Mouse (Mus musculus) embryonic facial prominence, embryonic 15.5 days (tissue): Measurements from ENCODE around the gene Fads2. TPM values are rescaled to one million over a fixed set of nuclear protein-coding genes. Genes with fewer than 3 reads are reported as not detected.

Experiments used
- ATAC-seq: fragments of 200-750 bp; cut with Nextera tagmentation; 2 replicates; pipeline ENCODE4 v1.8.0; 2017; ENCODE audit warnings: low read depth, moderate TSS enrichment; ENCODE audit not compliant: insufficient number of reproducible peaks, low FRiP score, low TSS enrichment
- H3K27ac ChIP-seq: fragments of 300-500 bp; sonication (generic); replicated peaks from 2 replicates; pipeline ENCODE4 v1.5.1; 2015; ENCODE audit warnings: mild to moderate bottlenecking, inconsistent platforms
- H3K27me3 ChIP-seq: fragments of 300-500 bp; sonication (generic); 2 replicates; pipeline ENCODE4 v1.6.1; 2015; ENCODE audit warnings: inconsistent platforms
- H3K36me3 ChIP-seq: fragments of 300-500 bp; sonication (generic); 2 replicates; pipeline ENCODE4 v1.6.1; 2015; ENCODE audit warnings: mild to moderate bottlenecking, inconsistent platforms
- H3K4me1 ChIP-seq: fragments of 300-500 bp; sonication (generic); 2 replicates; pipeline ENCODE4 v1.6.1; 2015; ENCODE audit warnings: inconsistent platforms
- H3K4me2 ChIP-seq: fragments of 300-500 bp; sonication (generic); replicated peaks from 2 replicates; pipeline ENCODE4 v1.6.1; 2015; ENCODE audit warnings: mild to moderate bottlenecking, inconsistent platforms
- H3K4me3 ChIP-seq: fragments of 300-500 bp; sonication (generic); replicated peaks from 2 replicates; pipeline ENCODE4 v1.5.1; 2015; ENCODE audit warnings: mild to moderate bottlenecking, inconsistent platforms
- H3K9ac ChIP-seq: fragments of 300-500 bp; sonication (generic); 2 replicates; pipeline ENCODE4 v1.6.1; 2015; ENCODE audit warnings: inconsistent platforms
- H3K9me3 ChIP-seq: fragments of 300-500 bp; sonication (generic); replicated peaks from 2 replicates; pipeline ENCODE4 v1.6.1; 2016; ENCODE audit warnings: inconsistent platforms
- WGBS: fragments of 180-500 bp; shearing (Covaris S2); methylation state at CpG from one replicate; pipeline ENCODE4 v1.1.7; 2015; 5-methylcytosine and 5-hydroxymethylcytosine counted together
- polyA plus RNA-seq: library from polyadenylated mRNA; unstranded; fragments of >200 nt; fragmentation: Nextera tagmentation; extraction: Ambion mirVana; gene quantifications from 2 replicates; pipeline ENCODE4 v1.2.1, GENCODE M21; 2015

Gene Fads2
- polyA plus RNA-seq, 1 experiment from 2014 or later = 61.3 TPM

GRCm38 (mm10) chr19:10038364-10038763 lies 63.2 kb downstream of the Fads2 start:
- H3K27ac ChIP-seq = peak overlapping the region; percentile 66
- no peak overlapping the region for H3K9ac ChIP-seq
- 81% methylated on average over 3 of the region's 3 CpGs for WGBS
- H3K36me3 ChIP-seq = 0 out of 2 replicates have a peak, but pooled peaks cover 8% of the 10 kb centered on the region
- no peak overlapping the region for H3K4me2 ChIP-seq
- no peaks in the 10 kb centered on the region for H3K27me3 ChIP-seq
- H3K4me1 ChIP-seq = peaks cover 44% of the 10 kb centered on the region
- ATAC-seq = no peak
- H3K9me3 ChIP-seq = no peaks in the 10 kb centered on the region
- no peak overlapping the region for H3K4me3 ChIP-seq

- 70% methylated on average over 2 of the region's 2 CpGs for WGBS
- Histone ChIP-seq H3K9ac (no peak overlapping the region), H3K4me2 (no peak overlapping the region), H3K4me1 (peaks cover 40% of the 10 kb centered on the region), H3K27me3 (no peaks in the 10 kb centered on the region), H3K4me3 (no peak overlapping the region), H3K36me3 (0 out of 2 replicates have a peak, but pooled peaks cover 8% of the 10 kb centered on the region), H3K9me3 (no peaks in the 10 kb centered on the region), H3K27ac (no peak overlapping the region)
- ATAC-seq = no peak
These were observed 64.0 kb downstream of the Fads2 start for GRCm38 (mm10) chr19:10037534-10037933.

GRCm38 (mm10) chr19:10034785-10035447 lies 66.6 kb downstream of the Fads2 start:
- peaks cover 23% of the 10 kb centered on the region for H3K4me1 ChIP-seq
- no peak overlapping the region for H3K9ac ChIP-seq
- no peak overlapping the region for H3K27ac ChIP-seq
- 0 out of 2 replicates have a peak, but pooled peaks cover 8% of the 10 kb centered on the region for H3K36me3 ChIP-seq
- no peak overlapping the region for H3K4me3 ChIP-seq
- no peak overlapping the region for H3K4me2 ChIP-seq
- 41% methylated on average over 8 of the region's 8 CpGs for WGBS
- H3K27me3 ChIP-seq = no peaks in the 10 kb centered on the region
- H3K9me3 ChIP-seq = no peaks in the 10 kb centered on the region
- ATAC-seq = peak; percentile 49; the same call in 1 of the 2 replicates

- no peak overlapping the region for H3K4me2 ChIP-seq
- no peak overlapping the region for H3K9ac ChIP-seq
- H3K36me3 ChIP-seq = 0 out of 2 replicates have a peak, but pooled peaks cover 10% of the 10 kb centered on the region
- no peaks in the 10 kb centered on the region for H3K9me3 ChIP-seq
- ATAC-seq = no peak
- H3K4me3 ChIP-seq = no peak overlapping the region
- no peak overlapping the region for H3K27ac ChIP-seq
- no peaks in the 10 kb centered on the region for H3K27me3 ChIP-seq
- peaks cover 19% of the 10 kb centered on the region for H3K4me1 ChIP-seq
- WGBS = 79% methylated on average over 5 of the region's 5 CpGs
These were observed 67.2 kb downstream of the Fads2 start for GRCm38 (mm10) chr19:10034356-10034755.

- Histone ChIP-seq H3K4me1 (peaks cover 10% of the 10 kb centered on the region), H3K36me3 (peaks cover 17% of the 10 kb centered on the region; the same call in 1 of the 2 replicates), H3K9ac (no peak overlapping the region), H3K9me3 (no peaks in the 10 kb centered on the region), H3K27me3 (no peaks in the 10 kb centered on the region), H3K27ac (no peak overlapping the region), H3K4me3 (no peak overlapping the region), H3K4me2 (no peak overlapping the region)
- no peak for ATAC-seq
- 37% methylated on average over 8 of the region's 8 CpGs for WGBS
These were observed 68.2 kb downstream of the Fads2 start for GRCm38 (mm10) chr19:10033211-10033973.

- Histone ChIP-seq H3K36me3 (peaks cover 22% of the 10 kb centered on the region), H3K27ac (no peak overlapping the region), H3K9me3 (no peaks in the 10 kb centered on the region), H3K4me3 (no peak overlapping the region), H3K4me1 (peaks cover 16% of the 10 kb centered on the region), H3K27me3 (no peaks in the 10 kb centered on the region), H3K9ac (no peak overlapping the region), H3K4me2 (no peak overlapping the region)
- 85% methylated on average over 2 of the region's 2 CpGs for WGBS
- no peak for ATAC-seq
These were observed 71.8 kb downstream of the Fads2 start for GRCm38 (mm10) chr19:10029746-10030145.

GRCm38 (mm10) chr19:10025169-10025875 lies 76.2 kb downstream of the Fads2 start:
- H3K36me3 ChIP-seq = peaks cover 20% of the 10 kb centered on the region
- no peak overlapping the region for H3K4me3 ChIP-seq
- no peaks in the 10 kb centered on the region for H3K27me3 ChIP-seq
- ATAC-seq = peak; percentile 40; the same call in 1 of the 2 replicates
- no peaks in the 10 kb centered on the region for H3K9me3 ChIP-seq
- 14% methylated on average over 8 of the region's 8 CpGs for WGBS
- no peak overlapping the region for H3K4me2 ChIP-seq
- peaks cover 37% of the 10 kb centered on the region for H3K4me1 ChIP-seq
- H3K27ac ChIP-seq = peak overlapping the region; percentile 73
- H3K9ac ChIP-seq = no peak overlapping the region

GRCm38 (mm10) chr19:10023304-10023758 lies 78.2 kb downstream of the Fads2 start:
- Histone ChIP-seq H3K9me3 (no peaks in the 10 kb centered on the region), H3K4me3 (no peak overlapping the region), H3K36me3 (peaks cover 10% of the 10 kb centered on the region), H3K4me2 (no peak overlapping the region), H3K4me1 (peaks cover 55% of the 10 kb centered on the region), H3K27ac (peak overlapping the region; percentile 49), H3K27me3 (no peaks in the 10 kb centered on the region), H3K9ac (no peak overlapping the region)
- no peak for ATAC-seq
- WGBS = 67% methylated on average over 9 of the region's 9 CpGs

- Histone ChIP-seq H3K4me2 (no peak overlapping the region), H3K9me3 (no peaks in the 10 kb centered on the region), H3K4me3 (no peak overlapping the region), H3K27ac (peak overlapping the region; percentile 49), H3K27me3 (no peaks in the 10 kb centered on the region), H3K9ac (no peak overlapping the region), H3K4me1 (peaks cover 61% of the 10 kb centered on the region), H3K36me3 (peaks cover 7% of the 10 kb centered on the region)
- 57% methylated on average over 5 of the region's 5 CpGs for whole genome bisulfite sequencing
- no peak for ATAC-seq
These were observed 78.9 kb downstream of the Fads2 start for GRCm38 (mm10) chr19:10022414-10023303.

GRCm38 (mm10) chr19:10021981-10022380 lies 79.6 kb downstream of the Fads2 start:
- H3K4me1 ChIP-seq = peaks cover 65% of the 10 kb centered on the region
- no peak overlapping the region for H3K4me3 ChIP-seq
- H3K36me3 ChIP-seq = peaks cover under 1% of the 10 kb centered on the region; the same call in 1 of the 2 replicates
- no peaks in the 10 kb centered on the region for H3K9me3 ChIP-seq
- WGBS = 83% methylated on average over 2 of the region's 2 CpGs
- H3K27me3 ChIP-seq = no peaks in the 10 kb centered on the region
- peak overlapping the region; percentile 49 for H3K27ac ChIP-seq
- H3K9ac ChIP-seq = no peak overlapping the region
- no peak for ATAC-seq
- H3K4me2 ChIP-seq = no peak overlapping the region
